Mouse (Mus musculus): Measurements from ENCODE around the gene Igsf8. TPM values are rescaled to one million over a fixed set of nuclear protein-coding genes. Genes with fewer than 3 reads are reported as not detected.

Igsf8 gene
- polyA plus RNA-seq, 1 experiment from 2014 or later, result 159 TPM

GRCm38 (mm10) chr1:172328461-172328860 is 67.0 kb downstream of the Igsf8 start:
- Histone ChIP-seq H3K36me3 (no peaks in the 10 kb centered on the region), H3K4me1 (peaks cover 27% of the 10 kb centered on the region), H3K4me3 (0 out of 2 replicates have a peak overlapping the region, but pooled peaks have one; percentile 22), H3K9ac (no peak overlapping the region), H3K9me3 (replicated peaks) (no peaks in the 10 kb centered on the region), H3K27ac (no peak overlapping the region), H3K27me3 (peaks cover 56% of the 10 kb centered on the region), H3K4me2 (replicated peaks) (peak overlapping the region; percentile 51; the same call in 1 of the 2 replicates)
- 80% methylated on average over 7 of the region's 7 CpGs for WGBS
- ATAC-seq (ENCODE audit: low FRiP score), result no peak

DNA sequence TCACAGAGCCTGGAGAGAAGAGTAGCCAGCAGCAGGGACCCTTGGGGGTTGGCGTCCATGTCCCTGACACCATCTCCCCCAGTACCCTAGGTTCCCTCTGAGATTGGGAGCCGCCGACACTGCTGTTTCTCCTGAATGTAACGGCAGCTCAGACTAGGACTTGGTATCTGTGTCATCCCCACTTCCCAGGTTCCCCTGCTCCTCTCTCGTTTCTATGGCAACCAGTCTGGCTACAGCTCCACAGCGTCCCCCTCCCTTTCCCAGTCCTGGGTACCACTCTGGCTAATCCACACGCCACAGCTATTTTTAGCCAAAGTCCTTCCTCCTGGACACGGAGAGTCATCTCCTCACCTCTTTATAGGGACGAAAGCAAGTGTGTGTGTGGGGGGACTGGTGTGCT is 67.7 kb downstream of the Igsf8 start, which contains the start of gene Kcnj9:
TSS of gene Kcnj9 (minus strand) at position 188 of the 400 bp plus-strand sequence.
- Histone ChIP-seq H3K9me3 (replicated peaks) (no peaks in the 10 kb centered on the region), H3K9ac (peak within 1 kb of the TSS; percentile 50), H3K4me1 (peaks cover 27% of the 10 kb centered on the region), H3K27ac (no peak within 1 kb of the TSS), H3K4me3 (peak within 1 kb of the TSS; percentile 22; the same call in 1 of the 2 replicates), H3K36me3 (no peaks in the 10 kb centered on the region), H3K4me2 (replicated peaks) (peak within 1 kb of the TSS; percentile 51), H3K27me3 (peaks cover 56% of the 10 kb centered on the region)
- WGBS, result 22% methylated on average over 9 of the region's 9 CpGs
- ATAC-seq (ENCODE audit: low FRiP score), result peak; percentile 77

GRCm38 (mm10) chr1:172329616-172330015 is 68.2 kb downstream of the Igsf8 start:
- Histone ChIP-seq H3K4me3 (no peak overlapping the region), H3K4me1 (peaks cover 25% of the 10 kb centered on the region), H3K4me2 (replicated peaks) (peak overlapping the region; percentile 51), H3K27me3 (peaks cover 57% of the 10 kb centered on the region), H3K9ac (peak overlapping the region; percentile 19; the same call in 1 of the 2 replicates), H3K27ac (no peak overlapping the region), H3K36me3 (no peaks in the 10 kb centered on the region), H3K9me3 (replicated peaks) (no peaks in the 10 kb centered on the region)
- ATAC-seq (ENCODE audit: low FRiP score), result no peak
- WGBS, result 75% methylated on average over 6 of the region's 6 CpGs

DNA sequence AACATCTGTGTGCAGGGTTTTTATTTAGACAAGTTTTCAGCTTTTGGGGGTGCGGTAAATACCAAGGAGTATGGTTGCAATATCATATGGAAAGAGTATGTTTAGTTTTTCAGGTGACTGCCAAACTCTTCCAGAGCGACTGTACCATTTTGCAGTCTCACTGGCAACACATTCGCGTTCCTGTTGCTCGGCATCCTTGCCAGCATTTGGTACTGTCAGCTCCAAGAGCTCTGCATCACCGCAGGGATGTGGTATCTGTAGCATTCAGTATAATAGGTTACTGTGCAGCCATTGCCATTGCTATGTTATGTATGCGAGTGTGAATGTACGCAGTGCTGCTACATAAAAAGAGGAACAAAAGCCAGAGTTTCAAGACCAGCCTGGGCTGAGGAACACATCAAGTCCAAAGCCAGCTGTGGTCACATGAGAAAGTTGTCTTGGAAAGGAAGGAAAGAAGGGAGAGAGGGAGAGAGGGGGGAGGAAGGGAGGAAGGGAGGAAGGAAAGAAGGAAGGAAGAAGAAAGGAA is 70.0 kb downstream of the Igsf8 start:
- 65% methylated on average over 8 of the region's 8 CpGs for WGBS
- no peak overlapping the region for H3K4me3 ChIP-seq
- no peak overlapping the region for H3K4me2 ChIP-seq (replicated peaks)
- ATAC-seq (ENCODE audit: low FRiP score), result no peak
- no peaks in the 10 kb centered on the region for H3K36me3 ChIP-seq
- peaks cover 16% of the 10 kb centered on the region for H3K4me1 ChIP-seq
- peaks cover 44% of the 10 kb centered on the region for H3K27me3 ChIP-seq
- no peak overlapping the region for H3K27ac ChIP-seq
- H3K9me3 ChIP-seq (replicated peaks), result no peaks in the 10 kb centered on the region
- no peak overlapping the region for H3K9ac ChIP-seq

GRCm38 (mm10) chr1:172332925-172333324 is 71.5 kb downstream of the Igsf8 start:
- no peak for ATAC-seq (ENCODE audit: low FRiP score)
- H3K4me2 ChIP-seq (replicated peaks), result no peak overlapping the region

DNA sequence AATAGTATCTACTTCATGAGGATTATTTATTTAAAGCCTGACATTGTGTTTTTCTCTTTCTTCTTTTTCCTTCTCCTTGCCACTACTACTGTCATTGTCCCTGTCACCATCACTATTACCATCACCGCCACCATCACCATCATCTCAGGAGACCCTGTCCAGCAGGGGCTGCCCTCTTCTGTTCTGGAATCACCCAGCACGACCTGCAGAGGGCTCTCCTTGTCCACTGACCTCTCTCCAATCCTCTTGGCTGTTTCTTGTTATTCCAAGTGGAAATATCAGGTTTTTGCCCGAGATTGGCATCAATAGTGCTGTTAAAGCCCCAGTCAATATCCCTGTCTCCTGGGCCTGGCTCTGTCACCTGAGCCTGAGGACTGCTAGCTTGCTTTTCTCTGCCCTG is 72.1 kb downstream of the Igsf8 start:
- Histone ChIP-seq H3K27ac (no peak overlapping the region), H3K4me3 (no peak overlapping the region), H3K36me3 (no peaks in the 10 kb centered on the region), H3K9me3 (replicated peaks) (no peaks in the 10 kb centered on the region), H3K4me1 (peaks cover 16% of the 10 kb centered on the region), H3K27me3 (peaks cover 23% of the 10 kb centered on the region), H3K4me2 (replicated peaks) (no peak overlapping the region), H3K9ac (no peak overlapping the region)
- 19% methylated on average over 3 of the region's 3 CpGs for WGBS
- ATAC-seq (ENCODE audit: low FRiP score), result no peak

More at GRCm38 (mm10) chr1:172332925-172333324, 71.5 kb downstream of the Igsf8 start:
- peaks cover 18% of the 10 kb centered on the region for H3K4me1 ChIP-seq
- H3K36me3 ChIP-seq, result no peaks in the 10 kb centered on the region
- H3K27me3 ChIP-seq, result peaks cover 29% of the 10 kb centered on the region
- H3K4me3 ChIP-seq, result no peak overlapping the region
- H3K9ac ChIP-seq, result no peak overlapping the region
- WGBS, result 94% methylated on average over 2 of the region's 2 CpGs
- H3K27ac ChIP-seq, result no peak overlapping the region
- H3K9me3 ChIP-seq (replicated peaks), result no peaks in the 10 kb centered on the region

DNA sequence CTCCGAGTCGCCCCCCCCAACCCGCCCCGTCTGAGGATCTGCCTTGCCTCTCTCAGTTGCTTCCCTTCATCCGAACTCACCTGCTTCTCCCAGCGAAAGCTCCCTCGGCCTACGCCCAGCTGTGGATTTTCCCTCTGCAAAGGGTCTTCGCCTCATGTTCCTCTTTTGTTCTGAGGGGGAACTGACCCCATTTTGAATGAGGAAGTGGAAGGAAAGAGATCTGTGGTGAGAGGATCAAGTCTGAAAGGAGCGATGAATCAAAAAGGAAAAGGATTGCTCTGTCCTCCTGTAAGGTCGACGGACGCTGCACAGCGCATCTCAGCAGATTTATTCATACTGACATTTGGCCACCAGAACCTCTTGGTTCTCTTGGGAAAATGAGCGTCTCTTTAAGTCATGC is 74.4 kb downstream of the Igsf8 start:
- H3K4me2 ChIP-seq (replicated peaks), result no peak overlapping the region
- WGBS, result 80% methylated on average over 15 of the region's 15 CpGs

GRCm38 (mm10) chr1:172337411-172338185 is 76.2 kb downstream of the Igsf8 start:
- no peak for ATAC-seq (ENCODE audit: low FRiP score)
- 25% methylated on average over 2 of the region's 2 CpGs for WGBS
- Histone ChIP-seq H3K4me3 (no peak overlapping the region), H3K36me3 (no peaks in the 10 kb centered on the region), H3K9ac (no peak overlapping the region), H3K27ac (no peak overlapping the region), H3K9me3 (replicated peaks) (no peaks in the 10 kb centered on the region), H3K27me3 (peaks cover 20% of the 10 kb centered on the region), H3K4me1 (peaks cover 15% of the 10 kb centered on the region), H3K4me2 (replicated peaks) (no peak overlapping the region)

More for the DNA sequence above, 74.4 kb downstream of the Igsf8 start:
- no peak for ATAC-seq (ENCODE audit: low FRiP score)
- no peak overlapping the region for H3K9ac ChIP-seq
- peaks cover 14% of the 10 kb centered on the region for H3K27me3 ChIP-seq
- H3K9me3 ChIP-seq (replicated peaks), result no peaks in the 10 kb centered on the region
- no peaks in the 10 kb centered on the region for H3K36me3 ChIP-seq
- H3K4me1 ChIP-seq, result peaks cover 11% of the 10 kb centered on the region
- no peak overlapping the region for H3K27ac ChIP-seq
- H3K4me3 ChIP-seq, result no peak overlapping the region

DNA sequence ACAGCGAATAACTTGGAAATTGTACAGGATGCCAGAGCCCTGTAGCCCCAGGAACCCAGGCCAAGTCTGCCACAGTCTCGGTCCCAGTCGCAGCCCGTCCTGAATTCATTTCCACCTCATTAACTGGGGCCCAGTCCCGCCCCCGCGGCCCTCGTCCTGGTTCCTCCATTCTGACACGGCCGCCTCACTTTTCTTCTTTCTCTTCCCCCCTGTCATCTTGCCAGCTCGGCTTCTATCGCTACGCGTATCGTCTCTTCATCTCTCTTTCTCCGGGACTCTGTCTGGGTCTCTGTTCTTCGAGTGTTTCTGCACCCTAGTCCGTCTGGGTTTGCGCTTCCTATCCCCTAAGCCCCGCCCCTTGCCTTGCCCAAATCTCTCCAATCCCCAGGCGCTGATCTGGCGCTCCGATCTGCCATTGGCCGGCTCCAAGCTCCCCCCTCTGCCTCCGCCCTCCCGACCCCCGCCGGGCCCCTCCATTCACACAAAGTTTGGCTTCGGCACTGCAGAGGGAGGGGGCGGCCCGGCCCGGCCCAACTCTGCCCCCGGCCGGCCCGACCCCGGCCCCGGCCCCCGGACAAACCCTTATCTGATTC is 79.4 kb downstream of the Igsf8 start, which contains the start of gene Kcnj10:
TSS of gene Kcnj10 (plus strand) at position 482 of the 593 bp plus-strand sequence.
- H3K4me3 ChIP-seq, result peak within 1 kb of the TSS; percentile 51
- peak; percentile 95 for ATAC-seq (ENCODE audit: low FRiP score)
- peak within 1 kb of the TSS; percentile 77 for H3K4me2 ChIP-seq (replicated peaks)
- no peaks in the 10 kb centered on the region for H3K36me3 ChIP-seq
- H3K27me3 ChIP-seq, result peaks cover 16% of the 10 kb centered on the region
- peak within 1 kb of the TSS; percentile 48 for H3K27ac ChIP-seq
- peak within 1 kb of the TSS; percentile 59 for H3K9ac ChIP-seq
- H3K4me1 ChIP-seq, result peaks cover 20% of the 10 kb centered on the region
- no peaks in the 10 kb centered on the region for H3K9me3 ChIP-seq (replicated peaks)
- WGBS, result 2% methylated on average over 38 of the region's 38 CpGs

- 22% methylated on average over 10 of the region's 10 CpGs for WGBS
- Histone ChIP-seq H3K27ac (peak overlapping the region; percentile 1; the same call in 1 of the 2 replicates), H3K9ac (peak overlapping the region; percentile 59), H3K4me2 (replicated peaks) (peak overlapping the region; percentile 77), H3K9me3 (replicated peaks) (no peaks in the 10 kb centered on the region), H3K4me3 (peak overlapping the region; percentile 51), H3K4me1 (peaks cover 20% of the 10 kb centered on the region), H3K36me3 (no peaks in the 10 kb centered on the region), H3K27me3 (peaks cover 16% of the 10 kb centered on the region)
- ATAC-seq (ENCODE audit: low FRiP score), result peak; percentile 18; the same call in 1 of the 2 replicates
Observed at GRCm38 (mm10) chr1:172341386-172341785, 79.9 kb downstream of the Igsf8 start.

DNA sequence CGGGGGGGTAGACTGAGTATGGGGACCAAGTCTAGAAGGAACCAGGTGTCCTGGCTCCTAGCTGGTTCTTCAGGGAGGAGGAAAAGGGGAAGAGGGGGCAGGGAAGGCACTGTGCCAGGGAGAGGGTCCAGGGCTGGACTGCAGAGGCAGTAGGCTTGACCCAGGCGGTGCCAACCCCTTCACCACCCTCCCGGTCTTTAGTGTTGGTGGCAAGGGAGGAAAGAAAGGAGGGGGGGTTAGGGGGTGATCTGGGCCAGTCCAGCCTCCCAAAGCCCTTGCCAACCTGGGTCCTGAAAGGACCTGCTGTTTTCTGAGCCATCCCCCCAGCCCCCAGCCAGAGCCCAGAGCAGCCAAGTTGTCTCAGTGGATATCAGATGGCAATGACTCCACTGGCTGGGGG is 81.3 kb downstream of the Igsf8 start:
- ATAC-seq (ENCODE audit: low FRiP score), result no peak
- peaks cover 16% of the 10 kb centered on the region for H3K27me3 ChIP-seq
- 86% methylated on average over 3 of the region's 3 CpGs for WGBS
- H3K9me3 ChIP-seq (replicated peaks), result no peaks in the 10 kb centered on the region
- peak overlapping the region; percentile 77; the same call in 1 of the 2 replicates for H3K4me2 ChIP-seq (replicated peaks)
- H3K4me1 ChIP-seq, result peaks cover 18% of the 10 kb centered on the region
- H3K27ac ChIP-seq, result no peak overlapping the region
- no peak overlapping the region for H3K9ac ChIP-seq
- no peaks in the 10 kb centered on the region for H3K36me3 ChIP-seq
- no peak overlapping the region for H3K4me3 ChIP-seq

DNA sequence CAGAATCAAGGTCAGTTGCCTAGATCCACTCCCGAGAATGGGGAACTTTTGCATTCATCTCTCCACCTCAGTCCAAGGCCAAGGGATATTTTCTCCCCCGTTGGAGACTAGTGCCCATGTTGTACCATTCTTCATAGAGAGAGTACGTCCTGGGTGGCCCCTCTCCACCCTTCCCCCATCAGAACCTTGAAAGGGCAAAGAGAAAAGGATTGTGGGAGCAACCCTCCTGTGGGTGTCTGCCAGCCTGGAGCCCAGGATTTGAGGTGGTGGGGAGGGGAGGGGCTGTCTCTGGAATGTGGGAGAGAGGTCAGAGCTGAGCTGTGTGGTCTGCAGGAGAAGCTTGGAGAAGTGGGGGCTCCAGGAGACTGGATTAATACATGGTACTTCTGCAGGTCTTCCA is 82.5 kb downstream of the Igsf8 start:
- Histone ChIP-seq H3K36me3 (no peaks in the 10 kb centered on the region), H3K4me1 (peaks cover 18% of the 10 kb centered on the region), H3K4me3 (no peak overlapping the region), H3K9me3 (replicated peaks) (no peaks in the 10 kb centered on the region), H3K27me3 (peaks cover 16% of the 10 kb centered on the region), H3K4me2 (replicated peaks) (no peak overlapping the region), H3K9ac (no peak overlapping the region), H3K27ac (no peak overlapping the region)
- no peak for ATAC-seq (ENCODE audit: low FRiP score)
- WGBS, result 55% methylated on average over 3 of the region's 3 CpGs

All from hindbrain, embryonic 12.5 days (tissue).